Mouse (Mus musculus) cerebellum, postnatal 10 days (tissue): ENCODE measurements around the gene Rab3gap1.
"Not testable (repeated sequence)": the region's sequence is repeated elsewhere in the genome, so short reads cannot be mapped to it uniquely, and the experiment has no call there.

Experiments used
- DNase-seq, 2 experiments: peaks; one replicate each; pipeline ENCODE4 v3.0.0; 2021; ENCODE audit warnings: mixed read lengths in 2 of 2

The Rab3gap1 gene

DNA sequence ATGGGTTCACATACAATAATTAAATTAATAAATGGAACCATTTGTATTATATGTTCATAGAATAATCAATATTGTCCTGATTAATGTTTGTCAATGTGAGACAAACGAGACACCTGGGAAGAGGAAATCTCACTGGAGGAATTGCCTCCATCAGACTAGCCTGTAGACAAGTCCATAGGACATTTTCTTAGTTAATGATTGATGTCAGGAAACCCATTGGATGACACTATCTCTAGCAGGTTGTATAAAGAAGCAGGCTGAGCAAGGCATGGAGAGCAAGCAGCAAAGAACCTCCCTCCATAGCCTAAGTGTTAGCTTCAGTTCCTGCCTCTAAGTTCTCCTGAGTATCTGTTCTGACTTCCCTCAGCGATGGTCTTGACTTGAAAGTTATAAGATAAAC lies 64.8 kb downstream of the Rab3gap1 start:
- DNase-seq = no peak

DNA sequence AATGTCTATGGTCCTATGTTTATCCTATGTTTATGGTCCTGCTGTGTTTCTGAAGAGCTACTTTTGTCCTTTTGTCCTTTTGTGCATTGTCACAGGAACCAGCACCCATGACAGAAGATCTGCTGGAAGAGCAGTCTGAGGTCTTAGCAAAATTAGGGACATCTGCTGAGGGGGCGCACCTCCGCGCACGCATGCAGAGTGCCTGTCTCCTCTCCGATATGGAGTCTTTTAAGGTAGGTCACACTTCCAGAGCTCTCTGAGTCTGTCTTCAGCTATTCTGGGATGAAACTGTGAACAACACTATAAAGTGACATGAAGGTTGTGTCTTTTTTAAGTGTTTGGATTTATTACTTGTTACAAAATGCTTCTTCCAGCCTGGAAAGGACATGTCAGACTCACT lies 65.7 kb downstream of the Rab3gap1 start:
- DNase-seq = no peak

DNA sequence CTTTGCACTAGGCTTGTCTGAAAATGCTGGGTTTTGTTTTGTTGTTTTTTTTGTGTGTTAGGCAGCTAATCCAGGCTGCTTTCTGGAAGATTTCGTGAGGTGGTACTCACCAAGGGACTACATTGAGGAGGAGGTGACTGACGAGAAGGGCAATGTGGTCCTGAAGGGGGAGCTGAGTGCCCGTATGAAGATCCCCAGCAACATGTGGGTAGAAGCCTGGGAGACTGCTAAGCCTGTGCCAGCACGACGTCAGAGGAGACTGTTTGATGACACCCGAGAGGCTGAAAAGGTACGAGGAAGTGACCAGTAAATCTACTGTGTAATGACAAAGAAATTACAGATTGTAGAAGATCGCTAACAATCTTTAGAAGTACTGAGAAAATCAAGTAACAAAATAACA lies 68.7 kb downstream of the Rab3gap1 start:
- peak in 1 of 2 experiments; percentile 28 for DNase-seq

DNA sequence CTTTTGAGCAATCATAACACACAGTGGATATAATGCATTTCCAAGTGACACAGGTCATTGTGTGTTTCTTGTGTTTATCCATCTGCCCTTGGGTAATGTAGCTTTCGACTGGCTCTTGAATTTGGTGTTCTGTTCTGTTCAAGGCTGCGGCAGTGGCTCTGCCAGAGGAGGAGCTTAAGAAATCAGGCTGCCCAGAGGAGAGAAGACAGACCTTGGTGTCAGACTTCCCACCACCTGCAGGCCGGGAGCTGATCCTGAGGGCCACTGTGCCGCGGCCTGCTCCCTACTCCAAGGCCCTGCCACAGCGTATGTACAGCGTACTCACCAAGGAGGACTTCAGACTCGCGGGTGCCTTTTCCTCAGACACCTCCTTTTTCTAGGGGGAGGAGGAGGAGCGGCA lies 73.7 kb downstream of the Rab3gap1 start:
- no peak for DNase-seq

DNA sequence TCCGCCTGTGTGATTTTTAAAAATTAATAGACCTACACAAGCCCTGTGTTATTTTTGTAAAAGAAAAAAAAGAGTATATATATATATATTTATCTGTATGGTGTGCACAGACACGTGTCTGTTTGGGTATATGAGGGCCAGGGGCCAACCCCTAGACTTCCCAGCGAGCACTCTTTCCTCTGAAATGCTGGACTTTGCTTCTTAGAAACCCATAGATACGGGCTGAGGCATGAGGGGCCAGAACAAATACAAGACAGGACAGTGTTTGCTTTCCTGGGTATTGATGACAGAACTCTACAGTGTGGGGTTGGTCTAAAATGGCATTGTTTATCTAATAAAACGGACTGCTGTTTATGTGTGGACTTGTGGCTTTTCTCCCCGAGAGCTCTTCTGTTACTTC lies 74.9 kb downstream of the Rab3gap1 start:
- no peak for DNase-seq

DNA sequence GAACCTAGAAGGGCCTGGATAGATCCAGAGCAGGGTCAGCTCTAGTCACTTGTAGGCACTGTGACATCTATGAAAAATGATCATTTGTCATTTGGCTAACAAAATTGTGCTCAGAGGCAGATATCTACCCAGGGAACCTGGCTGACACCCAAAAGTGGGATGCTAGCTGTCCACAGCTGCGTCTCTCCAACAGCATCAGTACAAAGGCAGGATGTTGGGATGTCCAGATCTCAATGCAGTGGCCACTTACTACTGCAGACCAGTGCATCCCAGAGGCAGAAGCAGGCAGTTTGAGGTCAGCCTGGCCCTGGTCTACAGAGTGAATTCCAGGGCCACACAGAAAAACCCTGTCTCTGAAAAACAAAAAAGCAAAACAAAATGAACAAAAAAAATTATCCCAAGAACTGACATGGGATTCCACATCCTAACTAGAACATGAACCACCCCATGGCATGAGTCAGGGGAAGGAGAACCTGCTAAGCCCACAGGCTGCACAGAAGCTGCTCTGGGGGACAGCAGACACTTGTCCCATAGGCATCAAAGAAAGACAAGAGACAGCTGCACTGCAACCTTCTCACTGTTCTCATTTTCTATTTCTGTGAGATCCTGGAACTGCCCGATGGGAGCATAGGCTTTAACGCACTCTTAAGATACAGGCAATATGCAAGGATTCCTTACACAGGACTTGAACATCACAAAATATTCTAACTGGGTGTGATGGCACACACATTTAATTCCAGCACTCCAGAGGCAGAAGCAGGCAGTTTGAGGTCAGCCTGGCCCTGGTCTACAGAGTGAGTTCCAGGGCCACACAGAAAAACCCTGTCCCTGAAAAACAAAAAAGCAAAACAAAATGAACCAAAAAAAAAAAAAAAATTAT lies 77.4 kb downstream of the Rab3gap1 start:
- peak; percentile 68 to 71 for DNase-seq

DNA sequence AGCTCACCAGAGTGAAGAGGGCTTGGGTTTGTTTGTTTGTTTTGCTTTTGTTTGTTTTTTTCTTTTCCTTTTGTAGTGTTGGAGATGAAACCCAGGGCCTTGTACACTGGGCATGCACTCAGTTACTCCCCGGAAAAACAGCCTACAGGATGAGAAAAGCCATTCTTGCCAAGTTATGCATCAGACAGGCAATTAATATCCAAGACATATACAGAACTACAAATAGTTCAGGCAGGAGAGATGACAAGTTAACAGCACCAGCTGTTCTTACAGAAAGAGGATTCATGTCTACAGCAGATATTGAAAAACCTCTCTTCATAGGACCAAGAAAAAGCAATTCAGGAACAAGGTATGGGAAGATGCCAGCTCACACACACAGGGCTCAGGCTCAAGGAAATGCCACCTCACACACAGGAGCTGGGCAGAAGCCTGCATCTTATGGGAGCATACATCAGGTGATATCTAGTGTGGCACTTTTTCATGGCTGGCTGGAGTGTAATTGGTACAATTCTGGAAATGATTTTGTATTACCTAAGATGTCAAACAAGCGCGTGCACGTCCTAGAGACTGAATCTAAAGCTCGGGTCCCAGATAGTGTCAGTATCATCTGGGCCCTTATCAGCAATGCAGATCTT lies 78.2 kb downstream of the Rab3gap1 start:
- no peak for DNase-seq

DNA sequence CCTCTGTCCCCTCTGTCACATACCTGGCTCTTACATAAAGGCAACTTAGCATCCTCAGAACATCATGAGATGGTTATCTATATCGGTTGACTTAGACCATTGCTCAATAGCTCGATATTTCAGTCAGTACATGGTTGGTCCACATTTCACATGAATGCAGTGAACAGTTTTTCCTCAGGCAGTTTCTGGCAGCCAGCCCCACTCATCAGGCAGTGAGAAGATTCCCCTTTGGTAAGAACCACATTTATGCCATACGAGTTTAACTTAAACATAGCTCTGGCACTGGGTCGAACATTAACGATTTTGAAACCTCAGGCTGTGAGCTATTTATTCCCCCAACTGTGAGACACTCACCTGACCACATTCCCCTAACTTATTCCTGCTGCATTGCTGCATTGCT lies 80.2 kb downstream of the Rab3gap1 start:
- DNase-seq = no peak

DNA sequence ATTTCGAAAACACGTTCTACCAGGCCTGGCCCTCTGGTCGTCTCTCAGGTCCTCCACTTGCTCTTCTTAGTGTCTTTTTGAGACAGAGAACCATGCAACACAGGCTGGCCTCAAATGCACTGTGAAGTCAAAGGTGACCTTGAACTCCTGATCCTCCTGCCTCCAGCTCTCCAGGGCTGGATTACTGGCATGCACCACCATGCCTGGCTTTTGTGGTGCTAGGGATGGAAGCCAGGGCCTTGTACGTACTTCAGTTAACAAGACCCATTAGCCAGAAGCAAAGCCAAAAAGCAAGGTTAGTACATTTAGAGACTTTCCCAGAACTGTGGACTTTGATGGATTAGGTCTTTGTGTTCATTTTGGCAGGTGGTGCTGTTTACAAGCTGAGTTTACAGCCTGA lies 83.7 kb downstream of the Rab3gap1 start:
- DNase-seq = no peak

DNA sequence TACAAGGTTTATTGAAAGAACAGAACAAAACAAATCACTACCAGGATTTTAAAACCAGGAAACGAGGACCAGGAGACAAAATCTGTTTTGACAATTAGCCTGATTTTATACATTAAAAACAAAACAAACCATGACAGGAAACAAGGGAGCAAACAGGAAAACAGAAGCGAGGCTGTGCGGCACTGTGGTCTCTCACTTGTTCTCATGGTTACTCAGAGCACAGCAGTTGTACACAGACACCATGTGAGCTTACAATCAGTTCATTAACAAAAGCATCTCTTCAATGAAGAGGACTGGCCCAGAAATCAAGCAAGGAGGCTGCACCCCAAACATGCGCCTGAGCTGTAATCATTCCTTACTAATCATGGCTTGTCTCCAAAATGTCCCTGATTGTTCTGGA lies 85.6 kb downstream of the Rab3gap1 start:
- not testable (repeated sequence) for DNase-seq

DNA sequence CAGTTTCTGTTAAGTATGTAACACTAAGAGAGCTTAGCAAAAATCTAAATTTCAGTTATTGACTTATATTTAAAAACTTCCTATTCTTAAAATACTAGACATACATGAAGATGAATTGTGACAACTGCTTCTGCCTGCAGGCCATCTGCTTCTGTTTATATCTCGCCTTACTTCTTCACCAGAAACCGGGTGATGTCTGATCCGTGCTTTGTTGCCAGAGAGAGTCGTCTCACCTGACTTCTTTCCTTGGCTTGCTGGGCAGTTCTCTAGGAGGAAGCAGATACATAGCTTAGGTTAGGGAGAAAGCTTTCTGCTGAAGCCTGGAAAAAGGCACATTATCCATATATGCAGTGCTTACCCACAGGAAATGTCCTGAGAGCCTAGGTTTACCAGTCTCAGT lies 86.2 kb downstream of the Rab3gap1 start:
- DNase-seq = no peak

DNA sequence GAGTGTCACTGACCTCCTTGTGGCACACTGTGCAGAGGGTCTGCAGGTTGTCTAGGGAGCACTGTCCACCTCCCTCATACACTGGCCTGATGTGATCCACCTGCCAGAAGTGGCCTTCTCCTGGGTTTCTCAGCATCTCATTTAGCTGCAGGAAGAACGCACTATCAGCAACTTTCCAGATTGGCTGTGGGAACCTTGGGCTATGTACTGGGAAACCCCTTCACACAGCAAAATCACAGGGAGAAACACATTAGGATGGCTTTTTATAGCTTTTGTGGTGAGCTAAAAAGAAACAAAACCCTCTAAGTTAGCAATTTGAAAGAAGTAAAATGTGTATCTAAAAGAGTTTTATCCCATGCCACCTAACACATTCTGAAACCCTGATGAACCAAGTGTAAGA lies 88.0 kb downstream of the Rab3gap1 start:
- DNase-seq = no peak

DNA sequence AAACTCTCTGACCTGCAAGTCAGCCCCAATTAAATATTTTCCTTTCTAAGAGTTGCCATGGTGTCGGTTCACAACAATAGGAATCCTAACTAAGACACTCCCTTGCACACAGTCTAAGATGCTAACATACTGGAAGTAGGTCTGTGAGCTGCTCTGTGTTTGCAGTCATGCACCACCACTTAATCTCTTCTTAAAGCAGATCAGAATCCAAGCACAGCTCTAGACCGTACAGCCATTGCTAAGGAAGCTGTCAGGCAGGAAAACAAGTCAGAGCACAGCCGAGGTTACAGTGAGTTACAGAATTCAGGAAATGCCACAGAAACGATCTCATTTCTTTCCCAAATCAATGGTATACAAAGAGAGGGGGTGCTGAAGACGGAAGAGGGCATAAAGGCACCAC lies 90.2 kb downstream of the Rab3gap1 start:
- no peak for DNase-seq

DNA sequence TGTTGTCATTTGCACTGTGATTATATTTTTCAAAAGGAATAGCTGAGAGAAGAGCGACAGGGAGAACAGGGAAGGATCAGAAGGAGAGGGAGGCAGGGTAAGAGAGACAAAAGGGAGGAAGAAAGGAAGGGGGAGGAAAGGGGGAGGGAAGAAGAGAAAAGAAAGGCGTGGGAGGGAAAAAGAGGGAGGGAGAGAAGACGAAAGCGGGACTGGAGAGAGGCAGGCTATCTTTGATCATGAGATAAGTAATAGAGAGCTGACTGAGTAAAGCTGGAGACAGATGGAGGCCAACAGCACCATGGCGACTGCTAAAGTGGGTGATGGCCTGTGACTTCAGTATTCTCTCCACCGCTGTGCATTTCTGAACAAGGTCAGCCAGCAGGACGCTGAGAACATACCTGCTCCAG lies 90.7 kb downstream of the Rab3gap1 start:
- no peak for DNase-seq

DNA sequence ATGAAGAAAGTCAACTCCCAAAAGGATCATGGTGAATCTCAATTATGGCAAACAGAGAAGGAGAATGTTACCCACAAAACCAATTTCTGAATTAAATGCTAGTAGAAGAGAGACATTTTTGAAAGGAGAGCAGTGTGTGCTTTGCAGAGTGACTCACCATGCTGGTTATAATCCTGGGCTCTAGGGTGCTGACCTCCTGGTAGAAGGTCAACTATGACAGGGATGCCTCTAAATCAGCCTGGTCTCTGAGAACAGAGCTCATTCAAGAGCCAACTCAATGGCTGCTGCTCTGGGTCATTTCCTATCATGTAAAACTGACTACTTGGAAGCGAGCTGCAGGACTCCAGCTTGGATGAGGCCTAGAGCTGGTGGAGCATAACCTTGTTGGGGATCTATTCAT lies 92.6 kb downstream of the Rab3gap1 start:
- no peak for DNase-seq

DNA sequence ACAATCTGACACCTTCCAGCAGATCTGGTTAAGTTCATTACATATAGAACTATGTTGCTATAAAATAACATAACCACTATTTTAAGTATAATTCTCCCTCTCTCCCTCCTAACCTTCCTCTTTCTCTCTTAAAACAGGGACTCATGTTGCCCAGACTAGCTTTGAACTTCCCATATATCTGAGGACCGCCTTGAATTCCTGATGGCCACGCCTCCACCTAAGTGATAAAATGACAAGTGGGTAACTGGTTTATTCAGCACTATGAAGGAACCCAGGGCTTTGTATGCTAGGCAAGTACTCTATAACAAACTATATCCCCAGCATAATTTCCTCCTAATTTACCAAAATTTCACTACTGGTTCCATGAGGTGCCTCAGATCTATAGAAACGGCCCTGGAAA lies 94.8 kb downstream of the Rab3gap1 start:
- no peak for DNase-seq

DNA sequence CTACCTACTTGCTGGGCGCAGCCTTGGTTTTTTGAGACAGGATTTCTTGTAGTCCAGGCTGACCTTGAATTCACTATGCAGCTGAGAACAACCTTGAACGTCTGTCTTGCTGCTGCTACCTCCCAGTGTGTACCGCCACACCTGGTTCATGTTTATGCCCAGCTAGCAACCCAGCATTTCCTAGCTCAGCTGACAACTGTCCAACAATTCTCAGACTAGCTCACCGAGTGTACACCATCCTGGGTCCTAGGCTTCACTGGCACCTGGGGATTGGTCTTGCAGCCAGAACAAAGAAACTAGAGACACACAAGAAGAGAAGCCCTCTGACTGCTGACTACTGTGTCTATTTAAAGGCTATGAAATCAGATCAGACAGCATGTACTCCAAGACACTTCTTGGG lies 102.3 kb downstream of the Rab3gap1 start:
- DNase-seq = no peak

DNA sequence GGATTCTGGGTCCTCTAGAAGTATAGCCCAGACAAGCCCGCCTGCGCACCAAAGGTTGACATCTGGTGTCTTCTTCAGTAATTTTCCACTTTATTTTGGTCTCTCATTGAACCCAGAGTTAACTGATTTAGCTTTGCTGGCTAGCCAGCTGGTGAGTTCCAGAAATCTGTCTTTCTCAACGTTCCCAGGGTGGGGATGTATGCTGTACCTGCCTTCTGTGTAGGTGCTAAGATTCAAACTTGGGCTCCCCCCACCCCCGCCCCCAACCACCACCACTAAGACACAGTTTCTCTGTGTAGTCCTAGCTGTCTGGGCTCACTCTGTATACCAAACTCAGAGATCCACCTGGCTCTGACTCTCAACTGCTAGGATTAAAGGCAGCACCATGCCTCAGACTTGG lies 105.5 kb downstream of the Rab3gap1 start:
- no peak for DNase-seq

DNA sequence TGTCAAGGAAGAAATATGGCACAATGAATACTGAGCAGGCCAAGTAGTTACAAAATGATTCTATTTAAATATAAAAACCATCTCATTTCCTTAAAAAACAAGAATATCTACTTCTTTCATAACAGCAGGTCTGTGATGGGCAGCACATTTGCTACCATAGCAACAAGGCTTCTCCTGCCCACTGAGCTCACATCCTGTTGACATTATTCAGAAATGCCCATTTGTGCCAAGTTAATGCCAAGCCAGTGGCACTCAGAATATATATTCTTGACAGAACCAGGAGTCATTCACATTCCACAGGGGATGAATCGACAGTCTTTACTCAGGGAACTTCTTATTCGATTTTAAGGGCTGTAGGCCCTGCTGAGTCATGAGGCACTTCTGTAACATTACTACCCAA lies 107.1 kb downstream of the Rab3gap1 start:
- DNase-seq = no peak

DNA sequence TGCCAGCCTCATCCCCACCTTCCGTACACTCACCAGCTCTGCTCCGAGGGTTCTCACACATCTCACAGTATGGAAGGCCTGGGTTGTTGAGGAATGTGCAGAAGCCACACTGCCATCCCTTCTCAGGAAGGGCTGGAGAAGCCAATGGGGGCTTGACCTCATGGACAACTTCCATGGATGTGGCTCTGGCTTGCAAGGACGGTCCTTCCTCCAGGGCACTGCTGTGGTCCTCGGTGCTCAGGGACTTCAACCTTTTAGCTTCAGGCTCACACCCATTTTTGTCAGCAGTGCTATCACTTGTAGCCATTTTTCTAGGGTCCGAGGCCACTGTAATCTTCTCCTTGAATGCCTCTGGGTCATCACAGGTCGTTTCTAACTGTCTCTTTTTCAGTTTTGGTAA lies 107.5 kb downstream of the Rab3gap1 start:
- DNase-seq = no peak

DNA sequence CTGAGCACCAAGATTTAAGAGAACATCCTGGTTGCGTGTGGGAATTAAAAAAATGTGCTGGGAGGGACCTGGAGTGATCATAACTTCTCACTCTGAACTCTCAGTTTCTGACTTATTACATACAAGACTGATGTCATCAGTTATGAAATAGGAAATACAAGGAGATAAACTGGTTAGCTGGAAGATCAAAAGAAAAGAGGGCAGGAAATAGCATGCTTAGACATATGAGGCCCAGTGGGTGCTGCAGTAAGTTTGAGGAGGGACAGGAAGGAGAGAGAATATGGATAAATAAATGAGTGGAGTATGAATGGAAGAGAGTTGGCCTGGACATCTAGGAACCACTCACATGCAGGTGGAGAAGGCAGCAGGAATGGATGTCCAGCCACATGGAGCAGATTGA lies 109.6 kb downstream of the Rab3gap1 start:
- DNase-seq = no peak

DNA sequence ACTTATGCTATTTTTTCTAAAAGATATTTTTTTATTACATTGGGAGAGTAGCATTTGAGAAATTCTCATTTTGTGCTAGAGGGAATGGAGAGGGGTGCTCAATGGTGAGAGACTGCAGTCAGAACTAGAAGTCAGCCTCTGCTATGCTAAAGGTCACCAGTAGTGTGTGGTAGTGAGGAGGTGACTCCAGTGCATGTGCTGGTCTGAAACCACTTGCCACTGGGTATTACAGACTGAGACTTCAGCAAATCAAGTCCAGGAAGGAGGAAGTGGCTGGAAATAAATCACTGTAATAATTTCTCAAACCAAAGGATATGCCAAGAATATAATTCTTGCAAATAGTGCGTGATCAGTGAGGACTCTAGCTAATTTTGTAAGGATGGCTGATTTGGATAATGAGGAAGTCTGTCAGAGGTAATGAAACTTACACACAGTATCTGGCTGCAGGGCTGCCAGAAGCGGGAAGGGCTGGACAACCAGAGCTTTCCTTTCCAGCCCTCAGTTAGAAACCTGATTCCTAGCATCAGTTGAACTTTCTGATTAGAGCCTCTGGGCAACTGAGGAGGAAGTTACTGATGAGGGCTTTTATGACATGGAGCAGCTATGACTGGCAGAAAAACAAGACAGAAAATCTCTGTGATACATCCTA lies 112.5 kb downstream of the Rab3gap1 start:
- no peak for DNase-seq

DNA sequence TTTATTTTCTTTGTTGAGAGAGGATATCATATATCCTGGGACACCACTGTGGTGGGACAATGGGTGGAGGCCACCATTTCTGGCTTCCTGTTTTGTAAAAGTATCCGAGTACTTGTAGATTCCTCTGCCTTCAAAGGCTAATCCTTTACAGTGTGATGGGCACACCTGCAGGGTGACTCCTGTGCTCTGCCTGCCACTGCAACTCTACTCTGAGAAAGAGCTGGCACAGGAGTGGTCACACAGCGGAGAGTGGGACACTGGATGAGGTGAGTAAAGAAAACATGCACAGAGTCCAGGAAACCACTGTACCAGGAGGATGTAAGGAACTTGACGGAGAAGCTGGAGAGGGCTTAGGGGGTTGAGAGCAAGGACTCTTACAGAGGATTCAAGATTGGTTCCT lies 113.7 kb downstream of the Rab3gap1 start:
- no peak for DNase-seq
